Mouse (Mus musculus): ENCODE measurements around the gene Thoc7. TPM values are rescaled to one million over a fixed set of nuclear protein-coding genes. Genes with fewer than 3 reads are reported as not detected.

Thoc7 gene
- polyA plus RNA-seq, 1 experiment = 82.4 TPM

DNA sequence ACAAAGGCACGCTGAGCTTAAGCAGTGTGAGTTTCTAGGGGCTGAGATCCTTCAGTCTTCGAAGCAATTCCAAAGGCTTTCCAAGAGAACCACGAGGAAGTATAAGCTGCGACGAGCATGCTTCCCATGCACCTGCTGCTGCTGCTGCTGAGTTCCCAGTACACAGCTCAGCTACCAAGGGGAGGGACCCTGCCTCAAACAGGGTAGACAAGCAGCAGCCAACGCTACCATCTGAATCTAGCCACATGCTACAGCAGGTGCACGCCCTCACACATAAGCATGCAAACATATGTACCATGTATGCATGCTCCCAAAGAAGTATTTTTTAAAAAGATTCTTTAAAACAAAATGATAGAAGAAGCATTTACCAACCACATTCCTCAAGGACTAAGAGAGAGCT, 13.3 kb downstream of the Thoc7 start:
- H3K27ac ChIP-seq (ENCODE audit: insufficient read depth, low read length) = no peak overlapping the region
- no peak for TF ChIP-seq CTCF (IDR thresholded peaks at IDR 0.05; ENCODE audit: extremely low read depth, insufficient read depth, low read length)
- TF ChIP-seq POLR2A (IDR thresholded peaks at IDR 0.05; ENCODE audit: extremely low read depth, insufficient read depth, low read length) = no peak
- no peak overlapping the region for H3K4me3 ChIP-seq (ENCODE audit: insufficient read depth, low read length)
- H3K4me1 ChIP-seq (ENCODE audit: control insufficient read depth, insufficient read depth, low read length) = no peaks in the 10 kb centered on the region

DNA sequence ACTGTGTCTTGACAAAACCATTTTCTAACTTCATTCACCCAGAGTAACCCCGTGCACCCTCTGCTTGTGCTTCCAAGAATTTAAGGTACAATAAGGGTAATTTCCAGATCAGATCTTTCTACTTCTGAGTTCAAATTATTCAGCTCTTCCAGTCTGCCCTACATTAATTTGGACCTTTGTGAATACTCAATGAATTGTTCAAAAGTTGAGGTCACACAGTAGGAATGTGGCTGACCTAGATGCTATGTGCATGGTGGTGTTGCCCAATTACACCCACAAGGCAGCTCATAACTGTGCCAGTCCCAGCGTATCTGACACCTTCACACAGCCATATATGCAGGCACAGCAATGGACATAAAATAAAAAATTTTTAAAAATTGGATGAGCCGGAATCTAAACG, 17.0 kb downstream of the Thoc7 start:
- Histone ChIP-seq H3K27ac (ENCODE audit: insufficient read depth, low read length) (no peak overlapping the region), H3K4me3 (ENCODE audit: insufficient read depth, low read length) (no peak overlapping the region), H3K4me1 (ENCODE audit: control insufficient read depth, insufficient read depth, low read length) (no peaks in the 10 kb centered on the region)
- TF ChIP-seq CTCF (IDR thresholded peaks at IDR 0.05; ENCODE audit: extremely low read depth, insufficient read depth, low read length) (no peak), POLR2A (IDR thresholded peaks at IDR 0.05; ENCODE audit: extremely low read depth, insufficient read depth, low read length) (no peak)

DNA sequence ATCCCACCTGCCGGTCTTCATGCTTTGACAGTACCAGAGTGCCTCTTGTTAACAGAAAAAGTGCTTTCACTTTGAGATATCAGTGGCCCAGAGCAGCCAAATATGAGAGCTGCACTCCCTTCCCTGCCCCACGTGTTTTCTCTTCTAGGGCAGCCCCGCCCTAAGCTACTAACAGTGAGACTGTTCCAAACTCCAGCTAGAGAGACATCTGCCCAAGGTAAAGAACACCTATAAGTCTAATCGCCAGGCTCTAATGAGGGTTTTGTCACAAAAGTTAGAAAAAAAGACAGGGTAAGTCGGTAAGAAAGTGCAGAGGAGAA, 27.6 kb downstream of the Thoc7 start:
- Histone ChIP-seq H3K4me1 (ENCODE audit: control insufficient read depth, insufficient read depth, low read length) (no peaks in the 10 kb centered on the region), H3K27ac (ENCODE audit: insufficient read depth, low read length) (no peak overlapping the region), H3K4me3 (ENCODE audit: insufficient read depth, low read length) (no peak overlapping the region)
- no peak for TF ChIP-seq CTCF (IDR thresholded peaks at IDR 0.05; ENCODE audit: extremely low read depth, insufficient read depth, low read length)

DNA sequence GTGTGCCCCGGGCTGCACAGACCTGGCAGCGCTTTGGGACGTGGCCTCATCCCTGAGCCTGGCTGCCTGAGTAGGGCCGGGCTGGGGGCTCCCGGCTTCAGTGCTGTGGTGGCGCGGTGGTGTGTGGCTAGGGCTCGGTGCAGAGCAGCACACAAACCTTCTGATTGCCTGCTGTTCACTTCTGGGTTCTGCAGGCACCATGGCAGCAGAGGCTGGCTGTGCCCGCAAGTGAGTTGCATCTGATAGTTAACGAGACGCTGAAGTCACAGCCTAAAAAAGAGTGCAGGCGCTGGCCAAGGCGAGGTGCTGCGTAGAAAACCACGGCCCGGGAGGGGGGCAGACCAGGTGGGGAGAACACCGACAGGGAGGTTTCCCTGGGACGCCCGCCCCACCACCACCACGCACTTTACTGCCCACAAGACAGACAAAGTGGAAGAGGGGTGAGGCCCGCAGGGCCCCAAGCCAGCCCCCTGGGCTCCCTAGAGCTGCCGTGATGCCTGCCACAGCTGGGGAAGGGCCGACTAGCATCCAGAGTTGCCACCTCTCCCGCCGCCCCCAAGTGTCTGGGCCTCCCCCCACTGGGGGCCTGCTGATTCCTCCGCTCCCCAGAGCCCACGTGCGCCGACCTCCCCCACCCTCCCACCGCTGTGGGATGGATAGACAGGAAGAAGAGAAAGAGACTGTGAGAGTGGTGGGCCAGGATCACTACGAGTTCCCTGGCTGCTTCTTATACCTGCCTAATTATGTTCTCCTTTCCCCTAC, 28.2 kb downstream of the Thoc7 start:
- H3K4me3 ChIP-seq (ENCODE audit: insufficient read depth, low read length) = no peak overlapping the region
- no peaks in the 10 kb centered on the region for H3K4me1 ChIP-seq (ENCODE audit: control insufficient read depth, insufficient read depth, low read length)
- TF ChIP-seq CTCF (IDR thresholded peaks at IDR 0.05; ENCODE audit: extremely low read depth, insufficient read depth, low read length) (no peak), POLR2A (IDR thresholded peaks at IDR 0.05; ENCODE audit: extremely low read depth, insufficient read depth, low read length) (no peak)
- H3K27ac ChIP-seq (ENCODE audit: insufficient read depth, low read length) = no peak overlapping the region

DNA sequence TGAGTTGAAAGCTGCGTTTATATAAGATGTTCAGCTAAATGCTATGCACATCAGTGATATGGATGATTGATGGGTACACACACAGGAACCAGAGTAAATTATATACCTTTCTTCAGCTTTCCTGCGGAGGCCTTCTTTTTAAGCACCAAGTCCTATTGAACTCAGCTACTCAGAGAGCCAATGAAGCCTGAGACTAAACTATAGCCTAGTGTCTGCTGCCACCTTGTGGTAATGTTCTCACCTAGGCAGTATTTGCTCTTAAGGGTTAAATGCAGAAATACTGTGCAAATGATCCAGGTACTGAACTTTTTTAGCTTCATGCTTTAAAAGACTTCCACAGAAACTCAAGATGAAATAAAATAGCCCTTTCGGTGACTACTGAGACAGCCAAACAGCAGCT, 44.0 kb downstream of the Thoc7 start:
- TF ChIP-seq POLR2A (IDR thresholded peaks at IDR 0.05; ENCODE audit: extremely low read depth, insufficient read depth, low read length) (no peak), CTCF (IDR thresholded peaks at IDR 0.05; ENCODE audit: extremely low read depth, insufficient read depth, low read length) (peak; percentile 65; the same call in 1 of the 2 replicates)

DNA sequence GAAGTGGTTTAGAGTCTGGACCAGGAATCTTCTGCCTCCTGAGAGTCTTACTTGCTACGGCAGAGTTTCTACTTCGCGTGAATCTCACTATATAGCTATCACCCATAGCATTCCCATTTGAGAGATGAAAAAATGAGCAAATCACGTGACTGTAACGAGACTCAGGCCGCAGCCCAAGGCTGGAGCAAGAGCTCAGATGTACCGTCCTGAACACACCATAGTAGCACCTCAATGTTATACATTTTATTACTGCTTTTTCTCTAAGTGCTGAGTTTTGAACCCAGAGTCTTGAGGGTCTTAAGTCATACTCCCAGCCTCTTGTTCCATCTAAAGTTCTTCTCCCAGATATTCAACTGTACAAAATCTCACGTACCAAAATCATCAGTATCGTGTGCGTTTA, 44.4 kb downstream of the Thoc7 start:
- Histone ChIP-seq H3K27ac (ENCODE audit: insufficient read depth, low read length) (no peak overlapping the region), H3K4me1 (ENCODE audit: control insufficient read depth, insufficient read depth, low read length) (no peaks in the 10 kb centered on the region), H3K4me3 (ENCODE audit: insufficient read depth, low read length) (no peak overlapping the region)
- TF ChIP-seq POLR2A (IDR thresholded peaks at IDR 0.05; ENCODE audit: extremely low read depth, insufficient read depth, low read length) (no peak), CTCF (IDR thresholded peaks at IDR 0.05; ENCODE audit: extremely low read depth, insufficient read depth, low read length) (no peak)

More for the DNA sequence above, 44.0 kb downstream of the Thoc7 start:
- Histone ChIP-seq H3K4me3 (ENCODE audit: insufficient read depth, low read length) (no peak overlapping the region), H3K4me1 (ENCODE audit: control insufficient read depth, insufficient read depth, low read length) (no peaks in the 10 kb centered on the region), H3K27ac (ENCODE audit: insufficient read depth, low read length) (no peak overlapping the region)

DNA sequence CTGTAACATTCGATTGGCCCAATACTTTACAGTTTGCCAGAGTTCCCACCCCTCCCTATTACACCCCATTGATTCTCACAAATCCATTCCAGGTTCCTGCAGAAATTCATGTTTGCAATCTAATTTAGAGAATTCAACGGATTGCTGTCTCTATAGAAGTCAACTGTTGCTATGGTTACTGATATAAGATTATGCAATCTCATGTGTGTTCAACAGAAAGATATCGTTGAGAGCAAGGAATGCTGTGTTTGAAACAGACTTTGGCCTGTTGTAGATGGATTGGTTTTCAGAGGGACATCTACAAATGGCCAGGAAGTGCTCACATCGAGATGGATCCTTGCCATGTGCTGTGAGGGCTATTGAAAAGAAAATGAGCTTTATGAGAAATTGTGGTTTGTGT, 46.4 kb downstream of the Thoc7 start:
- H3K4me3 ChIP-seq (ENCODE audit: insufficient read depth, low read length) = no peak overlapping the region
- H3K4me1 ChIP-seq (ENCODE audit: control insufficient read depth, insufficient read depth, low read length) = no peaks in the 10 kb centered on the region
- H3K27ac ChIP-seq (ENCODE audit: insufficient read depth, low read length) = no peak overlapping the region
- TF ChIP-seq POLR2A (IDR thresholded peaks at IDR 0.05; ENCODE audit: extremely low read depth, insufficient read depth, low read length) (no peak), CTCF (IDR thresholded peaks at IDR 0.05; ENCODE audit: extremely low read depth, insufficient read depth, low read length) (no peak)

DNA sequence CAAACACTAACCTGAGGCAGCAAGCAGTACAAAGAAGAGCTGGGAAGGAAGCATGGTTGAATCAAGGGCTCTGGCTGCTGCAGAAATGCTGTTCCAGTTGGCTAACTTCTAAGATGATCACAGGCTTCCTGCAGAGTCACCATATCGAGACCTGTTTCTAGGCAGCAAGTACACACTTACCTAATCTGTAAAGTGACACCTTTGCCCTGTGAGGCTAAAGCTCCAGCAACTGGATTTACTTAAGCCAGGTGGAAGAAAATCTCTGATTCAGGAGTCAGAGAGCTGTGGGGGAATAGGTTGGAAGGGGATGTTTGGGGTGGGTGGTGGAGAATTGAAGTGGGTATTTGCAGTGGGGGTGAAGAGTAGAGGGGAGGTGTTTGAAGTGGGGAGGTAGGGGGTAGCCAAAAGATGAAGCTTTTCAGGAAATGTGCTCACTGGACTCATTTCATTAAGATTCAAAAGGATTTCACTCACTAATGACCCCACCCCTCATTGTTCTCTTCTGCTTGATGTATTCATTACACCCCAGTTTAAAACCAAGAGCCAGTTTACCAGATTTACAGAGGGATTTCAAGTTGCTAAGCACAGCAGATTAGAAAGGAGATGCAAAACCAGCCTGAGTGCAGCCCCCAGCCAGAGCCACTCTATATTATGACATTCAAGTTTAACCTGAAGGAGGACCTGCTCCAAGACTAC, 47.1 kb downstream of the Thoc7 start, which contains the start of gene Gm281:
Gm281 (minus strand) TSS at position 92 of the 696 bp plus-strand sequence.
- no peak within 1 kb of the TSS for H3K4me3 ChIP-seq (ENCODE audit: insufficient read depth, low read length)
- no peaks in the 10 kb centered on the region for H3K4me1 ChIP-seq (ENCODE audit: control insufficient read depth, insufficient read depth, low read length)
- no peak within 1 kb of the TSS for H3K27ac ChIP-seq (ENCODE audit: insufficient read depth, low read length)
- TF ChIP-seq POLR2A (IDR thresholded peaks at IDR 0.05; ENCODE audit: extremely low read depth, insufficient read depth, low read length) = no peak
- TF ChIP-seq CTCF (IDR thresholded peaks at IDR 0.05; ENCODE audit: extremely low read depth, insufficient read depth, low read length) = no peak

DNA sequence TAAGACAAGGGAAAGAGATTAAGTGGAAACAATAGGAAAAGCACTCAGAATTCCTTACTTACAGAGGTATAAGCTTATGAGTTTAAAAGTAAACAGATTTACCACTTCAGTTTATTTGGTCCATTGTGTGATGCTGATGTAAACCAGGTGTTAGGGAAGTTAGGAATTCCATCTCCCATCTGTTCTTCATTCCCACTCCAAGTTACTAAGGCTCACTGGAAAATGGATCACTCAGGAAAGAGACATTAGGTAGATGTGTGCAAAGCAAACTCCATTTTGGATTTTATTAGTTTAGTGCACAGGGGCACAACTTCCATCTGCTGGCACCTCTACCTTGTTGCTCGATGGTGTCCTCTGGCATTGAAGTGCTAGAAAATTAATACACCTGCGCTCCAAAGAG, 51.5 kb downstream of the Thoc7 start:
- Histone ChIP-seq H3K4me1 (ENCODE audit: control insufficient read depth, insufficient read depth, low read length) (no peaks in the 10 kb centered on the region), H3K4me3 (ENCODE audit: insufficient read depth, low read length) (no peak overlapping the region), H3K27ac (ENCODE audit: insufficient read depth, low read length) (no peak overlapping the region)
- no peak for TF ChIP-seq CTCF (IDR thresholded peaks at IDR 0.05; ENCODE audit: extremely low read depth, insufficient read depth, low read length)
- no peak for TF ChIP-seq POLR2A (IDR thresholded peaks at IDR 0.05; ENCODE audit: extremely low read depth, insufficient read depth, low read length)

DNA sequence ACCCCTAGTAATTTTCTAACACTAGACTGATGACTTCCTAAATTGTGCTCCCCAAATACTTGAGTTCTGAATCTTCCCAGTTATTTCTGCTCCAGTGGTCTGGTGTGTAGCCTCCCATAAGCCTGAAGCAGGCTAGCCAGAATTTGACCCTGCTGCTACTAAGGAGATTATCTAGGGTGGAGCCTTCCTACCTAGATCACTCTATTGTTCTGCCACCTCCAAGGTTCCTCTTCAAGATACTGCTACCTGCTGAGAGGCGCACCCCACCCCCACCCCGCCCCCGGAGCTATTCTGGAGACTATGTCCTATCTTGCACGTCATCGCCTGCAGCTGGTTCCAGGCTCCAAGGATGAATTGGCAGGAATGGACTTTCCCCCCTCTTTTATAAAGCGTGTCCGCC, 54.5 kb downstream of the Thoc7 start:
- no peaks in the 10 kb centered on the region; the same call in 1 of the 2 replicates for H3K4me1 ChIP-seq (ENCODE audit: control insufficient read depth, insufficient read depth, low read length)
- H3K27ac ChIP-seq (ENCODE audit: insufficient read depth, low read length) = no peak overlapping the region
- H3K4me3 ChIP-seq (ENCODE audit: insufficient read depth, low read length) = no peak overlapping the region
- TF ChIP-seq POLR2A (IDR thresholded peaks at IDR 0.05; ENCODE audit: extremely low read depth, insufficient read depth, low read length) (no peak), CTCF (IDR thresholded peaks at IDR 0.05; ENCODE audit: extremely low read depth, insufficient read depth, low read length) (no peak)
